Mouse (Mus musculus) liver, adult 2 months (tissue): ENCODE measurements at regions not wholly inside any gene's neighbourhood (a gene's known extent, or its start where the extent isn't known, plus 50 kb on each side); places are given as distances from the start of the nearest gene placed in this dataset.

ENCODE experiments used
- DNase-seq: peaks from one replicate; pipeline ENCODE4 v3.0.0-alpha.2; 2011; ENCODE audit warnings: low read depth, low spot score; ENCODE audit errors: extremely low read depth
- H3K27ac ChIP-seq: fragments of 200-500 bp; replicated peaks from 2 replicates; pipeline ENCODE4 v1.5.1; 2012; ENCODE audit warnings: low read depth, mild to moderate bottlenecking, control low read depth, inconsistent platforms, low read length; ENCODE audit not compliant: insufficient read depth
- H3K27me3 ChIP-seq: fragments of 200-500 bp; 2 replicates; pipeline ENCODE4 v1.6.1; 2012; ENCODE audit warnings: mild to moderate bottlenecking, moderate library complexity, low read length, inconsistent platforms; ENCODE audit not compliant: control insufficient read depth, insufficient read depth
- H3K36me3 ChIP-seq: fragments of 200-500 bp; 2 replicates; pipeline ENCODE4 v1.6.1; 2012; ENCODE audit warnings: low read length, inconsistent platforms; ENCODE audit not compliant: control insufficient read depth, insufficient read depth
- H3K4me1 ChIP-seq: fragments of 200-500 bp; 2 replicates; pipeline ENCODE4 v1.6.1; 2011; ENCODE audit warnings: low read length; ENCODE audit not compliant: control insufficient read depth, insufficient read depth
- H3K4me3 ChIP-seq: fragments of 200-500 bp; 2 replicates; pipeline ENCODE4 v1.5.1; 2011; ENCODE audit warnings: low read depth, mild to moderate bottlenecking, control low read depth, low read length, moderate library complexity; ENCODE audit not compliant: insufficient read depth
- H3K79me2 ChIP-seq: fragments of 200-500 bp; 2 replicates; pipeline ENCODE4 v1.6.1; 2012; ENCODE audit warnings: inconsistent platforms, mild to moderate bottlenecking, low read length, moderate library complexity; ENCODE audit not compliant: control insufficient read depth, insufficient read depth
- H3K9ac ChIP-seq: fragments of 200-500 bp; 2 replicates; pipeline ENCODE4 v1.6.1; 2012; ENCODE audit warnings: low read depth, mild to moderate bottlenecking, control low read depth, inconsistent platforms, low read length
- CTCF ChIP-seq: fragments of 200-500 bp; IDR thresholded peaks from 2 replicates; pipeline ENCODE4 v1.5.1; 2011; ENCODE audit warnings: low read depth, low read length, control low read depth
- POLR2A ChIP-seq: fragments of 200-500 bp; IDR thresholded peaks from 2 replicates; pipeline ENCODE4 v1.6.1; 2011; ENCODE audit warnings: low read length, control low read depth; ENCODE audit not compliant: insufficient read depth; ENCODE audit errors: extremely low read depth
- WGBS: fragments of 180-500 bp; shearing (Covaris S2); methylation state at CpG from one replicate; pipeline ENCODE4 v1.1.7; 2018; 5-methylcytosine and 5-hydroxymethylcytosine counted together

DNA sequence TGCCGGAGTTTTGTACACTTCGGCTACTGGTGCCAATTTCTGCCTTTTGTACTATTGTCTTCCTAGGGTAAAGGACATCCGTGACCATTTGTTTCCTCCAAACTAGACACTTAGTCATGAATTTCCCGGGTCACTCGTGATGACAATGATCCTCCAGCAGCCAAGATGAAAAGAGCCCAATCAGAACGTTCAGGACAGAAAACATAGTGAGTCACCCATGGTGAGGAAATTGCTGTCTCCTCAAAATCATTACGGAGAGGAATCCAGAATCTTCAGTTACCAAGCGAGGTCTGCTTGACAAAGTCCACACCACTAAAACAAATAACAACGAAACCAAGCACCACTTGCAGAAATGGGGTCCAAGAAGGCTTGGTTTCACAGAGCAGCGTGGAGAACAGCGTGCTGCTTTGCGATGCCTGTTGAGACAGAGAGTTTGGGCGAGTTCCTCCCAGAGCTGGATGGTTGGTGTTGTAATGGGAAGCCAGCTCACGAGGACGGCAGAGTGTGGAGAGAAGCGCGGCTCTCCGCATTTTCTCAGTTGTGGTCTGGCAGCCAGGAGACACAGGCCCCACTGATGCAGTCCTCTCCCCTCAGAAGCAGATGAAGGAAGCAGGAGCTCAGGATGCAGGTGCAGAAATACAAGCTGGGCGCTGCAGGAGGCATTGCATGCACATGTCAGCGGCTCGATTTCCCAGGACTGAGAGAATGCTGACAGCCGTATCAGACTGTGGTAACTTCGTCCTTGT lies 67.7 kb upstream of the Fbxo11 start:
- TF ChIP-seq CTCF = no peak
- no peak for TF ChIP-seq POLR2A
- H3K4me1 ChIP-seq = no peaks in the 10 kb centered on the region
- H3K27ac ChIP-seq = 0 out of 2 replicates have a peak overlapping the region, but pooled peaks have one; percentile 5
- 65% methylated on average over 23 of the region's 23 CpGs for WGBS
- no peak overlapping the region for H3K9ac ChIP-seq
- peak; percentile 43 for DNase-seq
- no peaks in the 10 kb centered on the region for H3K27me3 ChIP-seq
- H3K36me3 ChIP-seq = no peaks in the 10 kb centered on the region
- H3K79me2 ChIP-seq = no peaks in the 10 kb centered on the region
- no peak overlapping the region for H3K4me3 ChIP-seq

DNA sequence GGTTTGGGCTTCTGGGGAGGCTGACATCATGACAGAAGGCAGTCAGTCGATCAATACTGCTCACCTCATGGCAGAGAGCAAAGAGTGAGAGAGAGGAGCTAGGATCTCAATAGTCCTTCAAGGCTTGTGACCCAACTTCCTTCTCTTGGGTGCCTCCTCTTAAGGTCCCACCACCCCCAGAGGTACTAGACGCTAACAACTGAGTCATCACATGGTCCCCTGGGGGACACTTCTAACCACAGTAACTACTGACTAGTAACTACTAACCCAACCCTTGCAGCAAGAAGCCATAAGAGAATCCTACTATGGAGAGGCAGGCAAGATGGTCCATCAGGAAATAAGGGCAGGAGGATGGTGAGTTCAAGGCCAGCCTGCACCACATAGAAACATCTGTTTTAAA lies 69.5 kb upstream of the Fbxo11 start:
- 87% methylated on average over 2 of the region's 2 CpGs for WGBS
- DNase-seq = no peak

DNA sequence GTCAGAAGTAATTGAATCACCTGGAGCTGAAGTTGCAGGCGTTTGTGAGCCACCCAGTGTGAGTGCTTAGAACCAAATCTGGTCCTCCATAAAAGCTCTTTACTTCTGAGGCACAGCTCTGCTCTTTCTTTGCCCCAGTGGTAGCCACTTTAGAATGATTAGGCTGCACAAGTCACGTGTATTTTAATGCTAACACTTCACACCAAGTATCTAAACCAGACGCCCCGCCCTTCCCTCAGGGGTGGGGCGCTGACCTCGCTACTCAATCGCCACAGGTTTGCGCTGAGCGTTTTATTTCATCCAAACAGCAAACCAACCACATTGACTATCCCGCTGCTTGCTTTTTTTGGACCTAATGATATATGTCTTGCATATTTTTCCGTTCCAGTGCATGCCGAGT lies 76.4 kb upstream of the Fbxo11 start:
- Histone ChIP-seq H3K27me3 (no peaks in the 10 kb centered on the region), H3K79me2 (no peaks in the 10 kb centered on the region), H3K9ac (no peak overlapping the region), H3K27ac (no peak overlapping the region), H3K36me3 (no peaks in the 10 kb centered on the region), H3K4me3 (no peak overlapping the region), H3K4me1 (no peaks in the 10 kb centered on the region)
- no peak for DNase-seq
- 46% methylated on average over 12 of the region's 12 CpGs for WGBS
- no peak for TF ChIP-seq CTCF
- TF ChIP-seq POLR2A = no peak

More for the DNA sequence above, 69.5 kb upstream of the Fbxo11 start:
- TF ChIP-seq CTCF (no peak), POLR2A (no peak)
- Histone ChIP-seq H3K27me3 (no peaks in the 10 kb centered on the region), H3K27ac (no peak overlapping the region), H3K4me1 (no peaks in the 10 kb centered on the region), H3K4me3 (no peak overlapping the region), H3K79me2 (no peaks in the 10 kb centered on the region), H3K9ac (no peak overlapping the region), H3K36me3 (no peaks in the 10 kb centered on the region)

DNA sequence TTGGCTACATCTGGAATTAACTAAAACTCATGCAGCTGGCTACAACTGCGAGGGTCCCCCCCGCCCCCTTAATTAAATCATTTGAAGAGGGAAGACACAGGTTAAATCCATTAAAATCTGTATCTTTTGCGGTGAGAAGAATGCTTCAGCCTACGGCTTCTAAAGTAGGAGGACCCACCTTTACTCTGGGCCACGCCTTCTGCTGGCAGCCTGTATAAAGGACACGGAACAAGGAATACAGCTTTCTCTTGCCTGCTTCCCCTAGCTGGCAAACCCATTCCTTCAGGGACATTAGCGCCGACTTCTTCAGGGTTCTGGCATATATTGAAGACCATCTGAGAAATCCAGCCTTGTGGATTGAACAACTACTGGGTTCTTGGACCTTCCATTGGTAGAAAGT lies 76.9 kb upstream of the Fbxo11 start:
- no peaks in the 10 kb centered on the region for H3K4me1 ChIP-seq
- no peaks in the 10 kb centered on the region for H3K27me3 ChIP-seq
- DNase-seq = no peak
- 55% methylated on average over 8 of the region's 8 CpGs for WGBS
- no peak overlapping the region for H3K27ac ChIP-seq
- H3K9ac ChIP-seq = no peak overlapping the region
- H3K4me3 ChIP-seq = no peak overlapping the region
- no peaks in the 10 kb centered on the region for H3K79me2 ChIP-seq
- H3K36me3 ChIP-seq = no peaks in the 10 kb centered on the region
- no peak for TF ChIP-seq POLR2A
- TF ChIP-seq CTCF = no peak

DNA sequence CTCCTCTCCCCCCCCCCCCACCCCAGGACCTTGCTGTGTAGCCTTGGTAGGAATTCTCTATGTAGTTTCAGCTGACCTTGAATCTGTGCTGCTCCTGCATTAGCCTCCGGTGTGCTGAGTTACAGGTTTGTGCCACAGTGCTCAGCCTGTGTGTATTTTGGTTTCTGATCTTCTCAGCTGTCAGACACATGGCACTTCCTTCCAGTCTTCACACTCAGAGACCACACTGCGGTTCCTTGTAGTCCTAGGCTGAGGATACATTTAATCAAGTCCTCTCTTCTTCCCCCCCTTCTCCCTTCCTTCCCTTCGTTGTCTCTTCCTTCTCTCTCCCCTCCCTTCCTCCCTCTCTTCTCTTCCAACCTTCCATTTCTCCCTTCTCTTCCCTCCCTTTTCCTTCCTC lies 77.7 kb upstream of the Fbxo11 start:
- WGBS = 63% methylated on average over 3 of the region's 3 CpGs
- TF ChIP-seq CTCF (no peak), POLR2A (no peak)
- Histone ChIP-seq H3K27me3 (no peaks in the 10 kb centered on the region), H3K27ac (no peak overlapping the region), H3K4me3 (no peak overlapping the region), H3K9ac (no peak overlapping the region), H3K4me1 (no peaks in the 10 kb centered on the region), H3K36me3 (no peaks in the 10 kb centered on the region), H3K79me2 (no peaks in the 10 kb centered on the region)
- no peak for DNase-seq

DNA sequence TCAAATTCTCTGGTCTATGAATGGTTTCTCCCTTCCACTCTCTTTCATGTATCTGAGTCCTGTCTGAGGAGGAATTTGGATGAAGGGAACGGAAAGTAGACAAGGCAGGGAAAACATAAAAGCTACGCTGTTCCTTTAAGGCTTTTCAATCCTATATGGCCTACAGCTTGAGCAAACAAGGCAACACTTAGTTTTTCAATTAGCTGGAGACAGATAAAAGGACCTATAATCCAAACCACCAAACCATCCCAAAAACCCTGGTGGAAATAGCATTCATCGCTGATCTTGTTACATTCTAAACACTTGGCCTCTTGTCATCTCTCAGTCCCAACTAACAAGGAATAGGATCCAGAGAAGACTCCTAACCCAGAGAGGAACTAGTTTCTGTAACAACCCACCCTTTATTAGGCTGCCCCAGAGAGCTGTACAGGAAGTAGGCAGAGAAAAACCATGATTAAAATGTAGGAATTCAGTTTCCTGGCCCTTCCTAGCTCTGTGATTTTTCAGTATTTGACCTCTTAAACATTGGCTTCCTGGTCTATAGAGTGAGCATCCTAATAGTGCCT lies 78.4 kb upstream of the Fbxo11 start:
- Histone ChIP-seq H3K79me2 (no peaks in the 10 kb centered on the region), H3K27ac (no peak overlapping the region), H3K27me3 (no peaks in the 10 kb centered on the region), H3K4me3 (no peak overlapping the region), H3K36me3 (no peaks in the 10 kb centered on the region), H3K4me1 (no peaks in the 10 kb centered on the region), H3K9ac (no peak overlapping the region)
- 78% methylated on average over 3 of the region's 3 CpGs for WGBS
- TF ChIP-seq POLR2A (no peak), CTCF (no peak)
- no peak for DNase-seq
